Mouse (Mus musculus) monocyte, adult 2 months (primary cell): Measurements from ENCODE around the gene Ticrr.
A peak's percentile ranks its signal among the peaks of the same experiment; 100 is the strongest.

Experiments used
- DNase-seq, 2 experiments: peaks; one replicate each; pipeline ENCODE4 v3.0.0; 2022; ENCODE audit warnings: low spot score in 2 of 2, low read depth in 1 of 2

Ticrr gene

DNA sequence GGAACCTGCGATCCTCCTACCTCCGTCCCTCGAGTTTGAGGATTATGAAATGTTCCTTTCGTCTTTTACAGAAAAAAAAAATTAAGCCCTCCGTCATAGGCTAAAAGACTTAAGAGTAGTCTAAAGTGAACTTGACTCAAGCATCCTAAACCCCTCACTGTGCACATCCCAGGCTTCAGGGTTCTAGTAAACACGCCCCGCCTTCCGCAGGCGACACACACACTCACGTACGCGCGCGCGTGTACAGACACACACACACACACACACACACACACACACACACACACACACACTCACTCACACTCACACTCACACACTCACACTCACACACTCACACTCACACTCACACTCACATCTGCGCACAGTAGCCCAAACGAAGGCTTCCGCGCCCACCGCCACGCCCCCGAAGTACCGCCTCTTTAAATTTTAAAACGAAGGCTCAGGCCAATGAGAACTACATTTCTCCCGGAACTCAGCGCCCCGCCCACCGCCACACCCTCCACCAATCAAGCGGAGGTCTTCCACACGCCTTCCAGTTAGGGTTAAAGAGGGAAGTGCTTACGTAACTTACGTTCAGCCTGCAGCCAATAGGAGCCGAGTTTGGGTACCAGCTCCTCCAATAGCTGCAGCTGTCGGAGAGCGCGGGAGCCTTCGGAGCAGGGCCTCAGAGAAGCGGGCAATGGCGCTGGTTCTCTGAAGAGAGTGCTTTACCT lies at the start of gene Ticrr:
Gene Ticrr (plus strand): TSS at position 619 of the 713 bp plus-strand sequence.
- DNase-seq: peak; percentile 95 to 98

GRCm38 (mm10) chr7:79611901-79612300 lies 48.1 kb upstream of the Ticrr start:
- no peak for DNase-seq

DNA sequence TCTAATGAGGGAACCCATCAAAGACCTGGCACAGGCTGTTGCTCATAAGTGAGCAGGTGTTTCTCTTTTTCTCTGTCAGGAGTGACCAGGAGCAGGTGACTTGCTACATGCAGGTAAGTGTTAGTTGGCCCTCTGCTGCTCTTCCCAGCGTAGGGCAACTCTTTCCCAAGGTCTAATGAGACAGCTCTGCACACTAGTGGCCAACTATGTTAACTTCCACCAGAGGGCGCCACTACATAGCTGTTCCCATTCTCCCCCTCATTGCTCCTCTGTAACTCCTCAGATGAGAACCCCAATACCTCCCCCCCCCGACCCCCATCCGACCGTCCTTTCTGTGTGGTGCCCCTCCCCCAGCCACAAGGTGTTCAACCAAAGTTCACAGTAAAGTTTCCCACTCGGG lies 47.2 kb upstream of the Ticrr start:
- no peak for DNase-seq

DNA sequence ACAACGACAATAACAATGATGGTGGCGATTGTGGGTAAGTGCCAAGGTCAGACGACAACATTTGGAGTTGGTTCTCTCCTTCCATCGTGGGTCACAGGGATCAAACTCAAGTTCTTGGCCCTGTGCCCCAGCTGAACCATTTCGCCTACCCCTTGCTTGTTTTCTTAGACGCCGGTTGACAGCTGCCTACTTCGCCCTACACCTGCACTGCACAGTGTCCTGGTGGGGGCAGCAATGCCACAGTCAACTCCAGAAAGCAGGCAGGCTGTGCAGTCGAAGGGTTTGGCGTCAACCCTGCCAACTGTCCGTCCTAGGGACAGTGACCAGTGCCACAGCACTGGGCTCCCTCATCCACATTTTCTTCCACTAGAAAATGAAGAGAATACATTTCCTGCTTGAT lies 46.7 kb upstream of the Ticrr start:
- DNase-seq: no peak

DNA sequence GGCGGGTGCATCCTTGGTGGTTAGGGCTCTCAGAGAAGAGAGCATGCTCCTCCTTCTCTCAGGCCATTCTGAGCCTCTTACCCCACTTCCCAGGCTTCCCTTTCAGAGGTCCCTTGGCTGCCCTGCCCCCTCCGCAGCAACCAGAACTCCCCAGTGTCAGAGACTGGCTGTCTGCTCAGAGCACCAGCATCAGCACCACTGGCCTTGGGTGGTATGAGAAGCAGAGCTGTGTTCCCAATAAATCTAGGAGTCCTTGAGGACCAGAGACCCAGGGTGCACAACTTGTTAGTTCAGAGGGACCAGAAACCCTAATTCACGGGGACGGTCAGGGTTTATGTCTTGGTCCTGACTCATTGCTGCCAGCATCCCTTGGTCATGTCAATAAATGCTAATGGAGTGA lies 45.0 kb upstream of the Ticrr start:
- DNase-seq: no peak

DNA sequence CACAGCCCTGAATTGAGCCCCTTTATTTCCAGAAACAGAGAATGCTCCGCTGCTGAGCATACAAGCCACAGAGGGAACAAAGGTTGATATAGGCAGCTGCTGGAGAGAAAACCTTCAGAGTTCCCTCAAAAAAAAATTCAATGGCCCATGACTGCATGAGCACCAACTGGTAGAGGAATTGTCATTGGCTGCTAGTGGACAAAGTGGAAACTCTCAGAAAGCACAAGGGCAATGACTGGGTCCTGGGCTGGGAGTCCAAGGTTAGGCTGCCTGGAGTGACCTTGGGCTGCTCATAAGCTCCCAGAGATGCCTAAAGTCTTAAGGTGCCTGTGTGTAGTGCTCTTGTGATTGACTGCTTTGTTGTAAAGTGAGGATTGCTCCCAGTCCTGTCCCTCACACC lies 44.1 kb upstream of the Ticrr start:
- DNase-seq: no peak

DNA sequence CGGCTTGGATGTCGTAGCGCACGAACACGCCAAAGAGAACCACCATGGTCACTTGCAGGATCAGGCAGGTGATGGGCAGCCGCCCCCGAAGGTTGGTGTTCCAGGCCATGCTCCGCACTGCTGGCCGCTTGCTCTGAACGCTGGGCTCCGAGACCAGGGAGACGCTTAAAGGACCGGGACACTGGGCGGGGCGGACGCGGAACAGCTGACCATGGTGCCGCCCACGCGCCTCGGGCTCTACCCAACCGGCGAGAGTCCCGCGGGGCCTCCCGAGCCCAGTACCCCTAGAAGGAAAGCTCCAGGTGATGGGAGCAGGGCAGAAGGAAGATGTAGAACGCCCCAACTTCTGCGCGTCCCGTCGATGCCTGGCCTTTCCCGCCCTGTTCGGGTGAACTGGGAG lies 42.6 kb upstream of the Ticrr start, which contains the start of gene Rhcg:
Gene Rhcg (minus strand): TSS at position 240 of the 400 bp plus-strand sequence.
- DNase-seq: no peak

DNA sequence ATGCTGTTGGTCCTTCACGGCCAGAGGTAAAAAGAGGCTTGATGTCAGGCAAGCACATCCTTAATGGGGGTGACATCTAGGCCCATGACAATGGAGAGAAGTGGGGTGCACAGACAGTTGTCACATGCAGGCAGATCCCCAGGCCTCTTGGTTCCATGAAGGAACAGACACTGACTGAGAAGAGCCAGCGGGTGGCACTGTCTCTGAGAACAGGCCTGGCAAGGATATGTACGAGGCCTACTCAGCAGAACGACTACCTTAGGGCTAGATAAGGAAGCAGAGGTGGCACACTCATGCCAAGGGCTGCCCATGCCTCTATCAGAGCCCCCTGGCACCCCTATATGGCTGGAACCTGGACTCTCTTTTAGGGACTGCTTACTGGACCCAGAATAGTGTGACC lies 40.5 kb upstream of the Ticrr start:
- DNase-seq: no peak

DNA sequence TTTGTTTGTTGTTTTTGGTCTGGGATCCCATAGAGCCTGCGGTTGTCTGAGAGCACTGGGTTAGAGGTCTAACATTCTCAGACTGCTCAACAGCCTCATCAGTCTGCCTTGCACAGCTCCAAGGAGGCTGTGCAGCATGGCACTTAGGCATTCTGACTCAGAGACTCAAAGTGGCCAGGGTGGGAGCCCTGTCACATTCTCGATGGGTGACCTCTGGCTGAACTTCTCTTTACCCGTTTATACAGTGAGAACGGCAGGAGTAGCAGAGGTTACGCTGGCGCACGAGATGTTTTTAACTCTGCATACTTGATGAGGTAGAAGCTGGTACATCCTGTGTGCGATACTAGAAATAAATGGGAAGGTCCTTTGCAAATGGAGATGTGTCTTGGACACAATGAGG lies 36.9 kb upstream of the Ticrr start:
- DNase-seq: no peak

DNA sequence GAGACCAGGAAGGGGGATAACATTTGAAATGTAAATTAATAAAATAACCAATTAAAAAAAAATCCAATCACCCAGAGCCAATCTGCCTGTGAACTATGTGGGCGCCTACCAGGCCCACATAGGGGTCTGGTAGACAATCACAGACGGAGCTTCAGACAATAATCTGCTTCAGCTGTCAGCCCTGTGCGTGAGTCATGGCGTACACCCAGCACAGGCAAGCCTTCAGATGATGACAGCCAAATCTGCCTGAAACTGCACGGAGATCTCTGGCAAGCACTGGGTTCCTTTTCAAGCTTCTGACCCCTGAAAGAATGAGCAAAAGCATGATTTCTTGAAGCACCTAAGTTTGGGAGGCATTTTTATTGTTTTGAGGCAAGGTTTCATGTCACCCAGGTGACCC lies 33.8 kb upstream of the Ticrr start:
- DNase-seq: no peak

DNA sequence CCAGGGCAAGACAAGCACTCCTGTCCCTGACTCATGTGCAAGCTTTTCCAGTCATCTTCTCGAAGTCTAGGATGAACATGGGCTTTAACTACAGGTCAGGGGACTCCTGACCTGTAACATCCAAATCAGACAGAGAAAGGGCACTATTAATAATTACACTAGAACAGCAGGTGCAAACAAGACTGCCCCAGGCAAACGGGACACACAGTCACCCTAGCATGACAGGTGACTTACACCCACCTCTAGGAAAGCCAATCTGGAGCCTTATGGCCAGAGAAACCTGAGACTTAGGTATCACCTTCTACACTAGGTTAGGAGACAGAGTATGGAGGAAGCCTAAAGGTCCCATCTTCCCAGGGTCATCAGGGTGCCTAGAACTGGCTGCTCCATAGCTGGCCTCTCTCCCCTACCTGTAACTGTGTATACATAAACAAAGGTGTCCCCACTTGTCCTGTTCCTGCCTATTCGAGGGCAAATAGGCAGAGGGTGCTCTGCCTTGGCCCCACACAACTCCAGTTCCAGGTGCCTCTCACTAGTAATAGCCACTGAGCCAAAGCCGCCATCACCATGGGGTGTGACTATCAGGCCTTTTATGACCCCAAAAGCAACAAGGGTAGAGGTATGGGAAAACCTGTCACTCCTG lies 31.6 kb upstream of the Ticrr start:
- no peak for DNase-seq

DNA sequence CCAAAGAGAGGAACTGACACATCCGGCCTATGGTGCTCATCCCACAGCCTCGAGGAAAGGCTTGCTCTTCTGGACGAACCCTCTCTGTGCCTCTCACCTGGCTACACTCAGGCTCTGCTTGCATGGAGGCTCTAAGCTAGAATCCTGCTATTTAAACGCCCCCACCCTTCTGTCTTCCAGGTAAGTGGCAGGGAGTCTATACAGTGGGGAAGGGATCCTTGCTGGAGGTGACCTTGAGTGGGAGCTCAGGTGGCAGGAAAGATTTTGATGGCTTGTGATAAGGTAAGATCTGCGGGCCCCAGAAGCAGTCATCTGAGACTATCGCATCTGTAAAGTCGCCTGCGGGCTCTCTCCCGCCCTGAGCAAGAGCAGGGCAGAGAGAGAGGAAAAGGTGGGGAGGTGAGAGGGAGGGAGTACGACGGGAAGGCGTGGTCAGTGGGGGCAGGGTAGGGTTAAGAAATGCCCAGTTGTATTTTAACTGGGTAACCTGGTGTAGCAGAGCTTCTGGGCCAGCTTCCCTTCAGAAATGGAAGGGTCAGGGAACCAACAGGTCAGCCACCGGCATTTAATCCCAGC lies 28.1 kb upstream of the Ticrr start:
- no peak for DNase-seq

DNA sequence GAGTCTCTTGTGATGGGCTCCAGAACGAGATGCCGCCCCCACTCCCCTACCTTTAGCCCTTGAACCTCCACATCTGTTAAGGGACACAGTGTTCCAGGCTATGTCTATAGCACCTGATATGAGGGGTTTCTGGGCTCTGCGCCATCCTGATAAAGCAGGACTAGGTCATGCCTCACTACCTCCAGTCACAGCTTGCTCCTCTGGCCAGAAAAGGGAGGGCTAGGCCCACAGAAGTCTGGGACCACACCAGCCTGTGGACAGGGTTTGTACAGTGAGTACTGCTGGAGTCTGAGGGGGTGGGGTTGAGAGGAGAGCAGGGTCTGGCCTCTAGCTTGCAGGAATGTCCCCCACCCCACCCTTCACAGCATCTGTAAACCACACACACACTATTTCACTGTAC lies 12.8 kb upstream of the Ticrr start:
- no peak for DNase-seq

- DNase-seq: peak in 1 of 2 experiments; percentile 46
Measured at GRCm38 (mm10) chr7:79649005-79649404, 11.0 kb upstream of the Ticrr start.

GRCm38 (mm10) chr7:79654185-79654584 lies 5.8 kb upstream of the Ticrr start:
- DNase-seq: no peak

DNA sequence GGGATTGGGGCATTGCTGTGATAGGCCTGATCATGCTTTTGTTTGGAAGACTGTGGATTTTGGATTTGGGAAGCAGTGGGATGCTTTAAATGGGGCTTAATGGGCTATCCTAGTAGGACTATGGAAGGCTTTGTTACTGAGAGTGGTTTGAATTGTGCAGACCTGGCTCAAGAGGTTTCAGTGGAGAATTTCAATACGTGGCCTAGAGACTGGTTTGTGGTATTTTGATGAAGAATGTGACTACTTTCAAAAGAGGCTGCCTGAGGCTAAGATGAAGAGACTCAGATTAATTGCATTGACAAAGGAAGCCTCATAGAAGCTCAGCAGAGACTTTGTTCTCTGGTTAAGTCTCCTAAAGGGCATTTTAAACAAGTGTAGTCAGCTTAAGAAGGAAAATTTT lies 5.4 kb upstream of the Ticrr start:
- no peak for DNase-seq

DNA sequence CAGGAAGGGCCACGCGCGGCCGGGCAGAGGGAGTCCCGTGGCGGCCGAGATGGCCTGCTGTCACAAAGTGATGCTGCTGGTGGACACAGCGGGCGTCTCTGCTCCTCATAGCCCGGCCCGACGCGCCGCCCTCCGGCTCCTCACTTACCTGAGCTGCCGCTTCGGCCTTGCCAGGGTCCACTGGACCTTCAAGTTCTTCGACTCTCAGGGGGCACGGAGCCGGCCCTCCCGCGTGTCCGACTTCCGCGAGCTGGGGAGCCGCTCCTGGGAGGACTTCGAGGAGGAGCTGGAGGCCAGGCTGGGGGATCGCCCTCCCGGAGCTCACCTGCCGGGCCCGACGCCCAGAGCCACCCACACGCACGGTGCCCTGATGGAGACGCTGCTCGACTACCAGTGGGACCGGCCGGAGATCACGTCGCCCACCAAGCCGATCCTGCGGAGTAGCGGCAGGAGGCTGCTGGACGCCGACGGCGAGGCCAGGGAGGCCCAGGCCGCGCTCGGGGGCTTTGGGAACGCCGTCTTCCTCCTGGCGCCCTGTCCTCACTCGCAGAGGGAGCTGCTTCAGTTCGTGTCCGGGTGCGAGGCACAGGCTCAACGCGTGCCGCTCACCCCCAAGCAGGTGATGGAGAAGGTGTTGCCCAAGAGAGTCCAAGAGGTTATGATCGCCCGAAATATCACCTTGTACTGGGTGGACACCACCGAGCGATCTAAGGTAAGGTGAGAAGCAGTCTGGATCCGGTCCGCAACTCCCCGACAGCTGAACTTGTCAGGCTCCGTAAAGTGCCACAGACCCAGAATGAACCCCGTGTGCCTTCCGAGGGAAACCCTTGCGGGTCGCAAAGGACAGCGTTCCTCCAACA lies 525 bp downstream of the Ticrr start:
- no peak for DNase-seq

GRCm38 (mm10) chr7:79661253-79661890 lies 1.4 kb downstream of the Ticrr start:
- no peak for DNase-seq

DNA sequence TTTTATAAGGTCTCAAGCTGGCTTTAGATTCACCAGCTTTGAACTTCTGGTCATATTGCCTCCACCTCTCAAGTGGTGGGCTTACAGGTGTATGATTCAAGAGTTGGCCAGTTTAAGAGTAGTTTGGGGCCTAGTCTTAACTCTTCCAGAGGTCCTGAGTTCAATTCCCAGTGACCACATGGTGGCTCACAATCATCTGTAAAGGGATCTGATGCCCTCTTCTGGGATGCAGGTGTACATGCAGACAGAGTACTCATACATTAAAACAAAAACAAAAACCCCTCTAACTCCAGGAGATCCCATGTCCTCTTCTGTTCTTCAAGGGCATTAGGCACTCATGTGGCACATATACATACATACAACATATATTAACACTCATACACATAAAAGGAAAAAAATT lies 6.7 kb downstream of the Ticrr start:
- DNase-seq: no peak

- DNase-seq: no peak
Measured at GRCm38 (mm10) chr7:79670900-79671604, 11.1 kb downstream of the Ticrr start.

DNA sequence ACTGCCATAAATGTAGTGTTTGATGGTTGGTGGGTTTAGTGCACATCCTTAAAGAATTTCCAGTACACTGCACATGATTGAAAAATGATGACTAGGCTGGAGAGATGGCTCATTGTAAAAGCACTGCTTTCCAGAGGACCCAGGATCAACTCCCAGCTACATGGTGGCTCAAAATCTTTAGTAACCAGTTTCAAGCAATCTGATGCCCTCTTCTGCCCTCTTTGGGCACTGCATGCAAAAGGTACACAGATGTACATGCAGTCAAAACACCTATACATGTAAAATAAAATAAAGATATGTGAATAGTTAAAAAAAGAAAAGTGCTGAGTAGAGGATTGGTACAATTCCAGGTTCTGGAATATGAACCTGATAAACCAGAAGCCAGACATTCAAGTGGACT lies 19.2 kb downstream of the Ticrr start:
- DNase-seq: no peak
